Mouse (Mus musculus): ENCODE data around the gene Six4. TPM values are rescaled to one million over a fixed set of nuclear protein-coding genes. Genes with fewer than 3 reads are reported as not detected.

Six4 gene
- polyA plus RNA-seq, 1 experiment from 2014 or later: 0.39 TPM

GRCm38 (mm10) chr12:73050305-73050704 is 63.0 kb downstream of the Six4 start:
- H3K4me2 ChIP-seq (ENCODE audit: low read length): no peak overlapping the region
- no peak for DNase-seq (ENCODE audit: low spot score)
- no peak overlapping the region for H3K4me3 ChIP-seq (ENCODE audit: low read depth, low read length)
- H3K27ac ChIP-seq (ENCODE audit: low read depth, low read length): no peak overlapping the region
- WGBS: under 1% methylated on average over 13 of the region's 13 CpGs
- no peaks in the 10 kb centered on the region for H3K9me3 ChIP-seq (replicated peaks; ENCODE audit: control insufficient read depth, low read length)
- peaks cover 90% of the 10 kb centered on the region for H3K27me3 ChIP-seq (replicated peaks; ENCODE audit: control insufficient read depth, insufficient read depth, low read length)
- H3K36me3 ChIP-seq (ENCODE audit: control insufficient read depth, insufficient read depth, low read length): no peaks in the 10 kb centered on the region
- ATAC-seq: no peak
- H3K4me1 ChIP-seq (ENCODE audit: control insufficient read depth, insufficient read depth, low read length): no peaks in the 10 kb centered on the region
- H3K9ac ChIP-seq (ENCODE audit: low read length): no peak overlapping the region

Other genes starting within 250 kb of the Six4 start
- gene Six6, start 173.6 kb downstream of the Six4 start, polyA plus RNA-seq (2014; fragmentation: Nextera tagmentation; extraction: Ambion mirVana): 1.5 and 1.9 TPM in 2 replicates
- 1.3 and 1.5 TPM in 2 replicates for gene 4930447C04Rik, start 172.7 kb downstream of the Six4 start, polyA plus RNA-seq (2014; fragmentation: Nextera tagmentation; extraction: Ambion mirVana)
- gene Six1, start 59.6 kb downstream of the Six4 start, polyA plus RNA-seq (2014; fragmentation: Nextera tagmentation; extraction: Ambion mirVana): 0.36 and 0.52 TPM in 2 replicates
- gene Mnat1, start 10.3 kb upstream of the Six4 start, polyA plus RNA-seq (2014; fragmentation: Nextera tagmentation; extraction: Ambion mirVana): 24.5 and 26.7 TPM in 2 replicates
- 14.6 and 14.8 TPM in 2 replicates for gene Trmt5, start 173.3 kb upstream of the Six4 start, polyA plus RNA-seq (2014; fragmentation: Nextera tagmentation; extraction: Ambion mirVana)
- gene Slc38a6, start 173.3 kb upstream of the Six4 start, polyA plus RNA-seq (2014; fragmentation: Nextera tagmentation; extraction: Ambion mirVana): 5.4 and 7.2 TPM in 2 replicates